Mouse (Mus musculus): ENCODE data around the gene Trim16. TPM values are rescaled to one million over a fixed set of nuclear protein-coding genes. Genes with fewer than 3 reads are reported as not detected.
A peak's percentile ranks its signal among the peaks of the same experiment; 100 is the strongest.

The Trim16 gene
- polyA plus RNA-seq, 1 experiment from 2014 or later: 23.2 TPM

DNA sequence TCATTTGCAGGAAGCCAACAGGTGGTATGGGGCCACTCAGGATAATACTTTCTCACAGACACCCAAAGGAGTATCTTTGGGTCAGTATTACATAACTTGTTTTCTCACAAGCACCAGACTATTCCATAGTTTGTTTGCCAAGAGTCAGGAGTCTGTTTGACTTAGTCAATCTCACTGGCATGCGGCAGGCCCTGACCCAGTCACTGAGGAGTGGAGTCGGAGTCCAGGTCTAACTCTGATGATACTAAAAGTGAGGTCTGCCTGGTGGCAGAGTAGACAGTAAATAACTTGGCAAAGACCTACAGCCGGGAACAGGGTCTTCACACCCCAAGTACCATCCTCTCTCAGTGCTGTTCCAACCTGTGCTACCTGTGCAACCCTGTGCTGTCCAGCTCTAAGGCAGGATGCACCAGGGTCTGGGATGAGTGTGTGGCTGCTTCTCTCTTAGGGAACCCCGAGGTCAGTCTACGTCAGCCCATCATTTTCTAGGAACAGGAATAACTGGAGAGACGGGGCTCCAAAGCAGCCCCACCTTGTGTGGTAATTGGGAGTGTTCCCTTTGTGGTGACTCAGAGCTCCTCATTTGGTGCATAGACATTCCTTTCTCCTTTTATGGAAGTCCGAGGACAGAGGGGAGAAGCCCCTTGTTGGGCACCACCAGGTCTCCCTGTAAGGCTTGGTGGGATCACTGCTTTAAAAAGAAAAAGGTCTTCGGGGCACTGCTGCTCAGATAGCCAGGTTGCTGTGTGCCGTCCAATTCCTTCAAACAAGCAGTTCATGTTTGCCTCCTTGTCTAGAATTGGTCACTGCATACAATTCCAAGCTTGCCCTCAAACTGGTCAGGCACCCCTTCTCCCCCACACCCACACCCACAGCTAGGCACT is 5.4 kb downstream of the Trim16 start:
- H3K9ac ChIP-seq (ENCODE audit: low read length): no peak overlapping the region
- H3K36me3 ChIP-seq (ENCODE audit: control insufficient read depth, insufficient read depth, low read length): no peaks in the 10 kb centered on the region
- no peak overlapping the region for H3K4me2 ChIP-seq (ENCODE audit: low read depth, low read length)
- H3K4me1 ChIP-seq (replicated peaks; ENCODE audit: control insufficient read depth, insufficient read depth, low read length): peaks cover 10% of the 10 kb centered on the region
- H3K27ac ChIP-seq (ENCODE audit: low read length): no peak overlapping the region
- no peaks in the 10 kb centered on the region for H3K27me3 ChIP-seq (ENCODE audit: control insufficient read depth, insufficient read depth, low read depth, low read length)
- no peaks in the 10 kb centered on the region for H3K9me3 ChIP-seq (ENCODE audit: control insufficient read depth, low read length)
- ATAC-seq (ENCODE audit: low read depth): no peak
- WGBS: 69% methylated on average over 9 of the region's 9 CpGs
- no peak overlapping the region for H3K4me3 ChIP-seq (ENCODE audit: low read length)

GRCm38 (mm10) chr11:62826106-62826733 is 6.2 kb downstream of the Trim16 start:
- WGBS: 46% methylated on average over 6 of the region's 6 CpGs
- H3K4me3 ChIP-seq (ENCODE audit: low read length): no peak overlapping the region
- H3K27me3 ChIP-seq (ENCODE audit: control insufficient read depth, insufficient read depth, low read depth, low read length): no peaks in the 10 kb centered on the region
- no peak overlapping the region for H3K9ac ChIP-seq (ENCODE audit: low read length)
- peaks cover 7% of the 10 kb centered on the region for H3K4me1 ChIP-seq (replicated peaks; ENCODE audit: control insufficient read depth, insufficient read depth, low read length)
- no peaks in the 10 kb centered on the region for H3K9me3 ChIP-seq (ENCODE audit: control insufficient read depth, low read length)
- no peak for ATAC-seq (ENCODE audit: low read depth)
- no peak overlapping the region for H3K4me2 ChIP-seq (ENCODE audit: low read depth, low read length)
- no peak overlapping the region for H3K27ac ChIP-seq (ENCODE audit: low read length)
- no peaks in the 10 kb centered on the region for H3K36me3 ChIP-seq (ENCODE audit: control insufficient read depth, insufficient read depth, low read length)

DNA sequence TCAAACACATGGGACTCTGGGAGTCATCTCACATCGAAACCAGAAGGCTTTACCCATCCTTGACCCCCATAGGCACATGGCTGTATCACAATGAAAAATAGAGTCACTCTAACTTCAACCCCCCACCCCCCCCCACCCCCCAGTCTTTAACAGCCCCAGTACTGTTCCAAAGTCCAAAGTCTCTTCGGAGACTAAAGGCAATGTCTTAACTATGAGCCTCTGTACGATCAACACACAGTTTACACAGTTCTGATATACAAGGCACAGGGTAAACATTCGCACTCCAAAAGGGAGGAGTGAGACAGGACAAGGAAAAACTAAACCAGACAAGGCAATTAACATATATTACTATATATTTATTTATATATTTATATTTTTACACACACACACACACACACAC is 7.1 kb downstream of the Trim16 start:
- 72% methylated on average over 4 of the region's 4 CpGs for WGBS
- H3K27ac ChIP-seq (ENCODE audit: low read length): no peak overlapping the region
- ATAC-seq (ENCODE audit: low read depth): no peak

DNA sequence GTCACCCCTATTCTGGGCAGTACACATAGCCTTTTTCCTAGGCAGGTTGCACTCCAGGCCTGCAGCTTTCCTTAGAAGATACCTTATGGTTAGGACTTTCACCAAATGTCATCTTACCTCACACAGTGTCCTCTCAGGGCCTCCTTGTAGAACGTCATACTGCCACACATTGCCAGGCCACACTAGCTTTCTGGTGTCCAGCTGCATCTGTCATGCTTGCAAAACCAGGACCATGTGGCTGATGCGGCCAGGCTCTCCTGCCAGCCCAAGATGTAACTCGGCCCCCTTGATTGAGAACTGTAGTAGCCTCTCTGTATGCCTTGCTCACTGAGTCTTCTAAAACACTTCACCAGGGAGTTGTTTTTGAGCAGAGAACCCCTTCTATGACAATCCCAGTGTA is 7.9 kb downstream of the Trim16 start:
- WGBS: 73% methylated on average over 3 of the region's 3 CpGs
- no peaks in the 10 kb centered on the region for H3K27me3 ChIP-seq (ENCODE audit: control insufficient read depth, insufficient read depth, low read depth, low read length)
- no peak overlapping the region for H3K27ac ChIP-seq (ENCODE audit: low read length)
- no peak overlapping the region for H3K4me3 ChIP-seq (ENCODE audit: low read length)
- ATAC-seq (ENCODE audit: low read depth): no peak
- H3K9me3 ChIP-seq (ENCODE audit: control insufficient read depth, low read length): no peaks in the 10 kb centered on the region
- no peak overlapping the region for H3K4me2 ChIP-seq (ENCODE audit: low read depth, low read length)
- H3K36me3 ChIP-seq (ENCODE audit: control insufficient read depth, insufficient read depth, low read length): no peaks in the 10 kb centered on the region
- H3K9ac ChIP-seq (ENCODE audit: low read length): no peak overlapping the region
- H3K4me1 ChIP-seq (replicated peaks; ENCODE audit: control insufficient read depth, insufficient read depth, low read length): peaks cover 3% of the 10 kb centered on the region; the same call in 1 of the 2 replicates

More for the DNA sequence above, 7.1 kb downstream of the Trim16 start:
- Histone ChIP-seq H3K27me3 (ENCODE audit: control insufficient read depth, insufficient read depth, low read depth, low read length) (no peaks in the 10 kb centered on the region), H3K9me3 (ENCODE audit: control insufficient read depth, low read length) (no peaks in the 10 kb centered on the region), H3K4me3 (ENCODE audit: low read length) (no peak overlapping the region), H3K36me3 (ENCODE audit: control insufficient read depth, insufficient read depth, low read length) (no peaks in the 10 kb centered on the region), H3K4me1 (replicated peaks; ENCODE audit: control insufficient read depth, insufficient read depth, low read length) (peaks cover 3% of the 10 kb centered on the region; the same call in 1 of the 2 replicates), H3K4me2 (ENCODE audit: low read depth, low read length) (no peak overlapping the region), H3K9ac (ENCODE audit: low read length) (no peak overlapping the region)

DNA sequence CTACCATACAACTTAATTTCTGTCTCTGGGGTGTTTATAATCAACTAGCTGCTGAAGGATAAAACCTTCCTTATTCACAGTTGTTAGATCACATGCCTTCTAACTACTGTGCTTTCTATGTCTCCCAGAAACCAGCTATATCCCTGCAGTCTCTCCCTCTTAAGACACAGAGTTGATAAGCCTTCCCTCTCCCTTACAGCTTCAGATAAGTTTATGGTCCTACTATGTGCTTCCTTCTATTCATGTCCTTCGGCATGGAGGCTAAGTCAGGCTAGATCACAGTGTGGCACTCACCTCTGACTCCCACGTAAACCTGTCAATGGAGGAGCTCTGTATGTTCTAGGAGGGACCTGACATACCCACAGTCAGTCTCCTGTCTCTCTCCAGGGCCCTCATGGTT is 10.4 kb downstream of the Trim16 start:
- Histone ChIP-seq H3K36me3 (ENCODE audit: control insufficient read depth, insufficient read depth, low read length) (no peaks in the 10 kb centered on the region), H3K4me2 (ENCODE audit: low read depth, low read length) (no peak overlapping the region), H3K27me3 (ENCODE audit: control insufficient read depth, insufficient read depth, low read depth, low read length) (no peaks in the 10 kb centered on the region), H3K4me1 (replicated peaks; ENCODE audit: control insufficient read depth, insufficient read depth, low read length) (peaks cover 1% of the 10 kb centered on the region; the same call in 1 of the 2 replicates), H3K9ac (ENCODE audit: low read length) (no peak overlapping the region), H3K27ac (ENCODE audit: low read length) (no peak overlapping the region), H3K9me3 (ENCODE audit: control insufficient read depth, low read length) (no peaks in the 10 kb centered on the region), H3K4me3 (ENCODE audit: low read length) (no peak overlapping the region)
- no peak for ATAC-seq (ENCODE audit: low read depth)
- WGBS: 71% methylated on average over 2 of the region's 2 CpGs

- ATAC-seq (ENCODE audit: low read depth): no peak
- Histone ChIP-seq H3K4me3 (ENCODE audit: low read length) (no peak overlapping the region), H3K36me3 (ENCODE audit: control insufficient read depth, insufficient read depth, low read length) (no peaks in the 10 kb centered on the region), H3K27me3 (ENCODE audit: control insufficient read depth, insufficient read depth, low read depth, low read length) (no peaks in the 10 kb centered on the region), H3K4me2 (ENCODE audit: low read depth, low read length) (no peak overlapping the region), H3K9ac (ENCODE audit: low read length) (no peak overlapping the region), H3K27ac (ENCODE audit: low read length) (no peak overlapping the region), H3K9me3 (ENCODE audit: control insufficient read depth, low read length) (no peaks in the 10 kb centered on the region), H3K4me1 (replicated peaks; ENCODE audit: control insufficient read depth, insufficient read depth, low read length) (no peaks in the 10 kb centered on the region)
These were observed 11.9 kb downstream of the Trim16 start for GRCm38 (mm10) chr11:62831906-62832305.

DNA sequence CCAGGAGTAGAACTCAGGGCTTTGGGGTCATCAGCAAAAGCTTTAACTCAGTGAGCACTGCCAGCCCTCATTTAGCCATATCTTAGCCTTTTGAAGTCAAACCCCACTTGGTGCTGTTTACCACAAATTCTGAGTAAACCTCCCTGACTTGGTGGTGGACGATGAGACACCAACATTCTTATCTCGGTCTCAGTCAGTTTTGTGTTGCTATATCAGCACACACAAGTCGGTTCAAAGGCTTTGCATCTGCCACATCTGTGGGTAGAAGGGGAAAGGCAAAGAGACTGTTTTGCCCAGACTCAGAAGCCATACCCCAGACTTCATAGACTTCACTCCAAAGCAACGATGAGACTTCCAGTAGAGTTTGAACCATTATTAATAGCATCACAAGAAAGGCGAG is 24.5 kb downstream of the Trim16 start:
- Histone ChIP-seq H3K4me3 (ENCODE audit: low read length) (no peak overlapping the region), H3K4me2 (ENCODE audit: low read depth, low read length) (no peak overlapping the region), H3K27me3 (ENCODE audit: control insufficient read depth, insufficient read depth, low read depth, low read length) (no peaks in the 10 kb centered on the region), H3K9me3 (ENCODE audit: control insufficient read depth, low read length) (no peaks in the 10 kb centered on the region), H3K9ac (ENCODE audit: low read length) (no peak overlapping the region), H3K36me3 (ENCODE audit: control insufficient read depth, insufficient read depth, low read length) (peaks cover 9% of the 10 kb centered on the region), H3K27ac (ENCODE audit: low read length) (no peak overlapping the region), H3K4me1 (replicated peaks; ENCODE audit: control insufficient read depth, insufficient read depth, low read length) (peaks cover 4% of the 10 kb centered on the region; the same call in 1 of the 2 replicates)
- WGBS: 72% methylated on average over 5 of the region's 5 CpGs
- no peak for ATAC-seq (ENCODE audit: low read depth)

DNA sequence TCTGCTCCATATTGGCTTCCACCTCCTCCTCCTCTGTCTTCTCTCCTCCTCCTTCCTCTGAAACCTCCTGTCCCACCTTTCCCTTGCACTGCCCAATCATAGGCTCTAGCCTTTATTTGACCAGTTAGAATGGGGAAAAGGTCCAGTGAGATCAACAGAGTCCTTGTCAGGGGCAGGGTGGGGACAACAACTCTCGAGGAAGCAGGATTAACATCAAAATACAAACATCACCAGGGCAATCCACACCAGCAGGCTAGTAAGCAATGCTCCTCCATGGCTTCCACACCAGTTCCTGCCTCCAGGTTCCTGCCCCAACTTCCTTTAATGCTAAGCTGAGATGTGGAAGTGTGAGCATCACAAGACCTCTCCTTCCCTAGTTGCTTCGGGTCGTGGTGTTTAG is 25.7 kb downstream of the Trim16 start:
- no peak overlapping the region for H3K4me3 ChIP-seq (ENCODE audit: low read length)
- 73% methylated on average over 3 of the region's 3 CpGs for WGBS
- no peak overlapping the region for H3K27ac ChIP-seq (ENCODE audit: low read length)
- no peak overlapping the region for H3K4me2 ChIP-seq (ENCODE audit: low read depth, low read length)
- no peak for ATAC-seq (ENCODE audit: low read depth)
- H3K9me3 ChIP-seq (ENCODE audit: control insufficient read depth, low read length): no peaks in the 10 kb centered on the region
- H3K36me3 ChIP-seq (ENCODE audit: control insufficient read depth, insufficient read depth, low read length): peaks cover under 1% of the 10 kb centered on the region; the same call in 1 of the 2 replicates
- no peak overlapping the region for H3K9ac ChIP-seq (ENCODE audit: low read length)
- peaks cover 4% of the 10 kb centered on the region; the same call in 1 of the 2 replicates for H3K4me1 ChIP-seq (replicated peaks; ENCODE audit: control insufficient read depth, insufficient read depth, low read length)
- no peaks in the 10 kb centered on the region for H3K27me3 ChIP-seq (ENCODE audit: control insufficient read depth, insufficient read depth, low read depth, low read length)

- H3K4me1 ChIP-seq (replicated peaks; ENCODE audit: control insufficient read depth, insufficient read depth, low read length): peaks cover 4% of the 10 kb centered on the region; the same call in 1 of the 2 replicates
- H3K36me3 ChIP-seq (ENCODE audit: control insufficient read depth, insufficient read depth, low read length): no peaks in the 10 kb centered on the region
- H3K27me3 ChIP-seq (ENCODE audit: control insufficient read depth, insufficient read depth, low read depth, low read length): no peaks in the 10 kb centered on the region
- H3K27ac ChIP-seq (ENCODE audit: low read length): peak within 1 kb of the TSS; percentile 56; the same call in 1 of the 2 replicates
- peak within 1 kb of the TSS; percentile 44 for H3K4me2 ChIP-seq (ENCODE audit: low read depth, low read length)
- peak within 1 kb of the TSS; percentile 23 for H3K4me3 ChIP-seq (ENCODE audit: low read length)
- ATAC-seq (ENCODE audit: low read depth): no peak
- 26% methylated on average over 12 of the region's 12 CpGs for whole genome bisulfite sequencing
- no peaks in the 10 kb centered on the region for H3K9me3 ChIP-seq (ENCODE audit: control insufficient read depth, low read length)
- peak within 1 kb of the TSS; percentile 53 for H3K9ac ChIP-seq (ENCODE audit: low read length)
These were observed 27.1 kb downstream of the Trim16 start, which contains the start of gene Fbxw10 for GRCm38 (mm10) chr11:62846961-62847654. Gene Fbxw10, plus strand, starts transcription at chr11:62847069.

All from lung, embryonic 16.5 days (tissue).